Mouse (Mus musculus): ENCODE measurements around the gene Mettl7a2.

Gene Mettl7a2

GRCm38 (mm10) chr15:100400592-100401250 lies 47.7 kb downstream of the Mettl7a2 start:
- no peak for DNase-seq (ENCODE audit: low spot score)

DNA sequence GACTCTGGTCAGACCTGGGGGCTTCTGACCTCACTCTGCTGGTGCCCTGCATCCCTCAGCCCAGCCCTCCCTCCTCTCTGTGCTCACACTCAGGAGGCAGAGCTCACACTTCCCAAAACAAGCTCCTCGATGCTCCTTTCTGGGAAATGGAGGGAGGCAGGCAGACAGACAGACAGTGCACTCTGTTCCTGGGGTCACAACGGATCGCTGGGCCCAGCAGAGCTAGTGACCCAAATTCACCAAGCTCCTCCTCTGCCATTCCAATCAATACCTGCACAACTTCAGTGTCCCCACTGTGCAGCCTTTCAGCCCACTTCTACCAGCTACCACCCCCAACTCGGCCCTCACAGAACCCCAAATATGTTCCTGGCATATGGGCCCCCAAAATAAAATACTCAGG lies 48.8 kb downstream of the Mettl7a2 start:
- no peak for DNase-seq (ENCODE audit: low spot score)

DNA sequence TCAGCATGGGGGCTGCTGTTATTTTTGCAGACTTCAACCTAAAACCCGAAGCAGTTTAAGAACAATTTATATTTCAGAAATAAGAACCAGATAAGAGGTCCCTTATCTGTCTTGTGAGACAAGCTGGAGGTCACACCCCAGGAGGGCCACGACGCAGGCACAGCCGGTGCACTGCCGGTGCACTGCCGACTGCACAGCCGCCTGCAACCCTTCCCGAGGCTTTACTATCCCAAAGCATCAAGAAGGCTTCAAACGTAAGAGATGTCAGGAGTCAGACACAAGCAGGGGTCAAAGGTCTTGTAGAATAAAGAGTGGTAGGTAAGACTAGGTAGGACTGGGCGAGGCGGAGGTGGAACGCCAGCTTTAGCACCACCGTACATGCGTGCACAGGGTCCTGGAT lies 49.3 kb downstream of the Mettl7a2 start:
- DNase-seq (ENCODE audit: low spot score), result no peak

DNA sequence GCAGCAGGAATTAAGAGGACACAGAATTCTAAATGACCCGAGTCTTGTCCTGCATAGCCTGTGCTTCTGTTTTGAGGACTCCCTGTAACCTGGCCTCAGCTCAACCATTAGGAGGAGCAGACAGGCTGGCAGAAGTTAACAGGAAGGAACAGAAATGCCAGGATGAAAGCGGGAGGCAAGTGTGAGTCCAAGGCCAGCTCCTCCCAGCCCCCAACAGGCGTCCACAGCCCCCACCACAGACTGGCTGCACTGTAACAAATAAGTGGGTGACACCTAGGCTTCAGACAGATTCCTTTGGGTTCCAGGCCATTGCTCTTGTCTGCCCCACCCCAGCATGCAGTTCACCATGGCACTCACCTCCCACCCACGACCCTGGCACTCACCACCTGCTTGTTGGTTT lies 49.8 kb downstream of the Mettl7a2 start:
- DNase-seq (ENCODE audit: low spot score), result no peak

DNA sequence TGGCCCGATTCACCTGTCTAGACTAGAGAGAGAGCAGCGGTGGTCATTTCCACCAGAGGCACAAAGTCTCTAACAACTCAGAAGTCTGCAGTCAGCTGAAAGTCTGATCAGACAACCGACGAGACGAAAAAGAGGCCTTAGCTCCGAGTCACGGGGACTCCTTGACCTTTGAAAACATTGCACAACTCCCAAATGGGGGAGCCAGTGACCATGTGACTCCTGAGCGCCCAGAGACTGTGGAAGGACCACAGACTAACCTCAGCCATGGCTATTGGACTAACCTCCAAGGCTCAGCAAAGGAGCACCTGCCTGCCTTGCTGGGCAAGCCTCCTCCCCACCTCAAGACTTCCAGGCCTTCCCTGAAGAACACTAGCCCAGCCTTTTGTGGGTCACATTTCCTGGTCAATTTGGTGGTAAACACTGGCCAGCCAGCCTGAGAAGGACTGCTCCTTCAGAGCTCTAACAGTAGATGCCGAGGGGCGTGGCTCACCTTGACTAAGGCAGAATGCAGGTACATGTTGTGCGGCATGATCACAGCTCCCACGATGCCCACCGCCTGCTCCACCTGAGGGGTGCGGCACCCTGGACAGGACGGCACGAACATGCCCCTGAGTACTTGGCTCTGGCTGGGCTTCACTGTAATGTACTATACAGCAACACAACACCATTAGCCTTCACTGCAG lies 50.5 kb downstream of the Mettl7a2 start:
- DNase-seq (ENCODE audit: low spot score), result no peak

DNA sequence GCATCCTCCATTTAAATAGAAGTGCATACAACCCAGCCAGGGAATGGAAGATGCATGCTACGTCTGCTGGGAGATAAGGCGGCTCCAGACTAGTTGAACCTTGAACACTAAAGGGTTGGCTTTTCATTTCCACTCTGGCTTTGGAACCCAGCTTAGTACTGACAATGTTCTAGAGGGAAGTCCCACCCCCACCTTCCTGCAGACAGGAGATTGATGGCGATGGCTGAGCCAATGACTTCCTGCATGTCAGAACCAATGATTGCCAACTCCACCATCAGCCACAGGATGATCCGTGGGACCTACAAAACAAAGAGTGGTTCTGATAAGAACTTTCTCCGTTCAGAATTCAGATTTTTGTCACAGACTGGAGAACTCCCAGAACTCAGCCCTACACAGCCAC lies 53.1 kb downstream of the Mettl7a2 start:
- DNase-seq (ENCODE audit: low spot score), result no peak

- DNase-seq (ENCODE audit: low spot score), result no peak
These were observed 58.1 kb downstream of the Mettl7a2 start for GRCm38 (mm10) chr15:100410918-100411672.
